Mouse (Mus musculus): Measurements from ENCODE around the gene Acrv1. TPM values are rescaled to one million over a fixed set of nuclear protein-coding genes. Genes with fewer than 3 reads are reported as not detected.
"Not testable (repeated sequence)": the region's sequence is repeated elsewhere in the genome, so short reads cannot be mapped to it uniquely, and the experiment has no call there.

Acrv1 gene
- polyA plus RNA-seq (2016; fragmentation: Nextera tagmentation; extraction: Ambion mirVana) = not detected in 2 replicates

GRCm38 (mm10) chr9:36692920-36693319 lies at the start of gene Acrv1:
TSS of gene Acrv1 (plus strand) at chr9:36693220.
- H3K4me3 ChIP-seq = no peak within 1 kb of the TSS
- no peak within 1 kb of the TSS for H3K27ac ChIP-seq
- H3K36me3 ChIP-seq = no peaks in the 10 kb centered on the region
- no peaks in the 10 kb centered on the region for H3K9me3 ChIP-seq
- no peak for DNase-seq (ENCODE audit: low spot score)
- no peaks in the 10 kb centered on the region for H3K4me1 ChIP-seq (replicated peaks)
- no peaks in the 10 kb centered on the region for H3K27me3 ChIP-seq (ENCODE audit: insufficient read depth, poor library complexity, severe bottlenecking)
- WGBS = 67% methylated on average over 1 of the region's 1 CpGs

GRCm38 (mm10) chr9:36643276-36643675 lies 49.7 kb upstream of the Acrv1 start, which contains the start of gene A630095E13Rik:
TSS of gene A630095E13Rik (minus strand) at chr9:36643376.
- H3K27me3 ChIP-seq (ENCODE audit: insufficient read depth, poor library complexity, severe bottlenecking); H3K36me3 ChIP-seq; DNase-seq (ENCODE audit: low spot score); H3K4me1 ChIP-seq (replicated peaks); H3K4me3 ChIP-seq; H3K27ac ChIP-seq: not testable (repeated sequence)
- peaks cover 29% of the 10 kb centered on the region; the same call in 1 of the 2 replicates for H3K9me3 ChIP-seq
- 71% methylated on average over 3 of the region's 3 CpGs for WGBS

- Histone ChIP-seq H3K27me3 (ENCODE audit: insufficient read depth, poor library complexity, severe bottlenecking) (no peaks in the 10 kb centered on the region), H3K9me3 (no peaks in the 10 kb centered on the region), H3K27ac (no peak overlapping the region), H3K4me1 (replicated peaks) (no peaks in the 10 kb centered on the region), H3K36me3 (no peaks in the 10 kb centered on the region), H3K4me3 (no peak overlapping the region)
- no peak for DNase-seq (ENCODE audit: low spot score)
- WGBS = 86% methylated on average over 2 of the region's 2 CpGs
Measured at GRCm38 (mm10) chr9:36681424-36681823, 11.6 kb upstream of the Acrv1 start.

GRCm38 (mm10) chr9:36687329-36687728 lies 5.7 kb upstream of the Acrv1 start:
- no peak overlapping the region for H3K27ac ChIP-seq
- H3K36me3 ChIP-seq = no peaks in the 10 kb centered on the region
- H3K27me3 ChIP-seq (ENCODE audit: insufficient read depth, poor library complexity, severe bottlenecking) = no peaks in the 10 kb centered on the region
- no peaks in the 10 kb centered on the region for H3K4me1 ChIP-seq (replicated peaks)
- no peak for DNase-seq (ENCODE audit: low spot score)
- no peaks in the 10 kb centered on the region for H3K9me3 ChIP-seq
- H3K4me3 ChIP-seq = no peak overlapping the region

- H3K4me1 ChIP-seq (replicated peaks) = no peaks in the 10 kb centered on the region
- DNase-seq (ENCODE audit: low spot score) = no peak
- H3K27me3 ChIP-seq (ENCODE audit: insufficient read depth, poor library complexity, severe bottlenecking) = no peaks in the 10 kb centered on the region
- H3K9me3 ChIP-seq = no peaks in the 10 kb centered on the region
- WGBS = 94% methylated on average over 10 of the region's 10 CpGs
- H3K36me3 ChIP-seq = no peaks in the 10 kb centered on the region
- no peak overlapping the region for H3K27ac ChIP-seq
- no peak overlapping the region for H3K4me3 ChIP-seq
Measured at GRCm38 (mm10) chr9:36694276-36694675, 1.3 kb downstream of the Acrv1 start.

GRCm38 (mm10) chr9:36705923-36706322 lies 12.9 kb downstream of the Acrv1 start:
- no peak overlapping the region for H3K4me3 ChIP-seq
- H3K27ac ChIP-seq = no peak overlapping the region
- H3K9me3 ChIP-seq = no peaks in the 10 kb centered on the region
- H3K4me1 ChIP-seq (replicated peaks) = no peaks in the 10 kb centered on the region
- WGBS = 89% methylated on average over 3 of the region's 3 CpGs
- no peaks in the 10 kb centered on the region for H3K27me3 ChIP-seq (ENCODE audit: insufficient read depth, poor library complexity, severe bottlenecking)
- peaks cover 38% of the 10 kb centered on the region for H3K36me3 ChIP-seq
- DNase-seq (ENCODE audit: low spot score) = no peak

GRCm38 (mm10) chr9:36707304-36707703 lies 14.3 kb downstream of the Acrv1 start:
- no peaks in the 10 kb centered on the region for H3K9me3 ChIP-seq
- 94% methylated on average over 6 of the region's 6 CpGs for WGBS
- H3K4me1 ChIP-seq (replicated peaks) = no peaks in the 10 kb centered on the region
- no peak overlapping the region for H3K27ac ChIP-seq
- no peaks in the 10 kb centered on the region for H3K27me3 ChIP-seq (ENCODE audit: insufficient read depth, poor library complexity, severe bottlenecking)
- no peak overlapping the region for H3K4me3 ChIP-seq
- peaks cover 52% of the 10 kb centered on the region for H3K36me3 ChIP-seq
- no peak for DNase-seq (ENCODE audit: low spot score)

- Histone ChIP-seq H3K27ac (no peak overlapping the region), H3K36me3 (peaks cover 90% of the 10 kb centered on the region), H3K27me3 (ENCODE audit: insufficient read depth, poor library complexity, severe bottlenecking) (no peaks in the 10 kb centered on the region), H3K9me3 (no peaks in the 10 kb centered on the region), H3K4me1 (replicated peaks) (no peaks in the 10 kb centered on the region), H3K4me3 (no peak overlapping the region)
- DNase-seq (ENCODE audit: low spot score) = no peak
- WGBS = 88% methylated on average over 3 of the region's 3 CpGs
Measured at GRCm38 (mm10) chr9:36716624-36717023, 23.6 kb downstream of the Acrv1 start.

GRCm38 (mm10) chr9:36726131-36727033 lies 33.4 kb downstream of the Acrv1 start:
- peaks cover 20% of the 10 kb centered on the region for H3K4me1 ChIP-seq (replicated peaks)
- no peaks in the 10 kb centered on the region for H3K27me3 ChIP-seq (ENCODE audit: insufficient read depth, poor library complexity, severe bottlenecking)
- DNase-seq (ENCODE audit: low spot score) = peak; percentile 95
- peak overlapping the region; percentile 96 for H3K27ac ChIP-seq
- no peaks in the 10 kb centered on the region for H3K9me3 ChIP-seq
- peaks cover 43% of the 10 kb centered on the region for H3K36me3 ChIP-seq
- under 1% methylated on average over 53 of the region's 53 CpGs for WGBS
- peak overlapping the region; percentile 85 for H3K4me3 ChIP-seq

- Histone ChIP-seq H3K27me3 (ENCODE audit: insufficient read depth, poor library complexity, severe bottlenecking) (no peaks in the 10 kb centered on the region), H3K27ac (peak within 1 kb of the TSS; percentile 96), H3K9me3 (no peaks in the 10 kb centered on the region), H3K4me3 (peak within 1 kb of the TSS; percentile 85), H3K36me3 (peaks cover 43% of the 10 kb centered on the region), H3K4me1 (replicated peaks) (peaks cover 20% of the 10 kb centered on the region)
- peak; percentile 5 for DNase-seq (ENCODE audit: low spot score)
- 9% methylated on average over 12 of the region's 12 CpGs for WGBS
Measured at GRCm38 (mm10) chr9:36727034-36727755, 34.2 kb downstream of the Acrv1 start, which contains the start of gene Chek1. TSS of gene Chek1 (minus strand) at chr9:36727065.
